Mouse (Mus musculus): ENCODE data around the gene Ltv1.

Ltv1 gene

DNA sequence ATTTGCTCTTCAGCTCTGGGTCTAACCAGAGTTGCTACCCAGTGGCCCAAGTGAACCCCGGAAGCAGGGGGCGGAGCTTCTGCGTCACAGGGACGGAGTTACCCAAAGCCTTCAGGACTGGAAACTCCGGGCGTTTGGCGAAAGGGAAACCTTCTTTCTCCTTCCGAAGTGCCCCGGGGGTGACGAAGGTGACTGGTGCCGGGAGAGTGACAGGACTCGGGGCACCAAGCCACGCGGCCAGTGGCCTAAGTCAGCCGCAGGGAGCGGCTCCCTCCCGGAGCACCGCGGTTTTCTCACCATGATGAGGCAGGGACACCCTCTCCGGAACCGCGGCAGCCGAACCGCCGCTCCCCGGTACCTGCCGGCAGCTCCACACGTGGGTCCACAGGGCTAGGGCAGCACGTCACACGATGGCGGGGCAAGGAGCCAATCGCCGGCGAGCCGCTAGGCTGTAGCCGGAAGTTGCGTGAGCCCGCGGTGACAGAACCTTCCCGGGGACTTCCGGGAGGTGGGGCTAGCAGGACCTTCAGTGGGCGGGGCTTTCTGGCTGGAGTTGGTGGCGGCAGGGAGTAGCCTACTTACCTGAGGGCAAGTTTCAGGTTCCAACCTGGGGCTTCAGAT is at the start of gene Ltv1:
Gene Ltv1, minus strand, starts transcription at position 438 of the 621 bp plus-strand sequence.
- peak; percentile 80 to 95 for DNase-seq (ENCODE audit: low spot score in 2 of 2)

GRCm38 (mm10) chr10:13240431-13240830 is 47.5 kb upstream of the Ltv1 start:
- DNase-seq (ENCODE audit: low spot score in 2 of 2), result no peak

- no peak for DNase-seq (ENCODE audit: low spot score in 2 of 2)
These were observed 45.2 kb upstream of the Ltv1 start for GRCm38 (mm10) chr10:13238188-13238587.

- DNase-seq (ENCODE audit: low spot score in 2 of 2), result no peak
These were observed 43.9 kb upstream of the Ltv1 start for GRCm38 (mm10) chr10:13236866-13237265.

DNA sequence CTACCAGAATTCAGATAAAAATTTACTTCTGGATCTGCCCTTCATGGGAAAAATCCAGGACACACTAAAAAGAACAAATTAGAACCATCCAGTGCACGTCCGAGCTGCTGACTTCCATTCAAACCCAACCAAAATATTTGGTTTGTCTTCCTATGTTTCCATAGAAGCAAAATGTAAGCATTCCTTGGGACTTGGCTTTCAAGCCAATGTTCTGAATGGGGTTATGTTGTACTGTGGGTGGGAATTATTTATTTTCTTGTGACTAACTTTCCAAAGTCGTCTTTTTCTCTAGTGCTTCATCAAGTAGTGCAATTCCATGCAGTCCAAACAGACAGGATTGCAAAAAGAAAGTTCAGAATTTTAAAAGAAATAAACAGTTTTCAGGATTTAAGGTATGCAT is 41.5 kb upstream of the Ltv1 start:
- DNase-seq (ENCODE audit: low spot score in 2 of 2), result no peak

GRCm38 (mm10) chr10:13233941-13234340 is 41.0 kb upstream of the Ltv1 start:
- no peak for DNase-seq (ENCODE audit: low spot score in 2 of 2)

DNA sequence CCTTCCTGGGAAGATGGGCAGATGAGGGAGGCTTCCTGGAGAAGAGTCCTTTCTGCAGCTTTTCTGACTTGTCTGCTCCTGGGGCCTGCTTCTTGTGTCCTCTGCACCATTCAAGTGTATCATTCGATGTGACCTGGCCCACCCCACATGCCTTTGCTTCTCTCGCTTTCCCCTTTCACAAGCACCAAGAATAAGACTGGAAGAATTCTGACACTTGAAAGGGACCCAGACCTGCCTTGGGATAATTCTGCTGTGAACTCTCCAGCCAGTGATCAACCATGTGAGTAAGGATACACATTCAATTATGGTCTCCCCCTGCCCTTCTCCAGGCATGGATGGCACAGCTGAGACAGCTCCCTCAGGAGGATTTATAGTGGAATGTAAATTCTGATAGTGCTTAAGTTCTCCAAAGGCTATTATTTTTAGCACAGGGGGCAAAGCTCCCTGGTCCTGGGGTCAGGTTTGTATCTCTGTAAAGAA is 40.2 kb upstream of the Ltv1 start:
- no peak for DNase-seq (ENCODE audit: low spot score in 2 of 2)

DNA sequence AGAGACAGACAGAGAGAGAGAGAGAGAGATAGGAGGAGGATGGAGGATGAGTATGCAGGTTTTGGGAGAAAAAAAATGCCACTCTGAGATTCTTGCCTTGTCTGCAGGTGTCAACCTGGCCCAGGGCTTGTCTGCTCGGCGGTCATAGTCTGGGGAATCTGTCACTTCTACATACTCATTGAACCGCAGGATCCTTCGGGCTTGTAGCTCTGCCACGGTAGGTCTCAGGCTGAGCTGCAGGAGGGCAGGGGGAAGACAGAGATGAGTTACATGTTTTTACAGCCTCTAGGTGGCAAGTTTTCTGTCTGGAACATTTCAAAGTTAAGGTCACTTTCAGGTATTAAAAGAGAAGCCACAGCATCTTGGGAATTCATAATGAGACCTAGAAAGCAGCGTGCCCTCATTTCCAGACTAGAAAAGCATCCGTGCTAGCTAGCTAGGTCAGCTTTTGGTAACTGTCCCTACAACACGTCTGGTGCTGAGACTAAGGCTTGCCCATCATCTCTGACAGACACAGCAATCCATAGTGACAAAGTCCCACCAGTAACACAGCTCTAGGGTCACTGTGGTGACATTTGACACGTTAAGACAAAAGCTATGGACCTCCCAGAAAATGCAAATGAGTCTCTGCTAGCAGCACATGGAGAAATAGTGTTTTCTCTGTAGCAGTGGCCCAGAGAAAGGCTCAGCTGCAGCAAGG is 39.6 kb upstream of the Ltv1 start:
- DNase-seq (ENCODE audit: low spot score in 2 of 2), result no peak

DNA sequence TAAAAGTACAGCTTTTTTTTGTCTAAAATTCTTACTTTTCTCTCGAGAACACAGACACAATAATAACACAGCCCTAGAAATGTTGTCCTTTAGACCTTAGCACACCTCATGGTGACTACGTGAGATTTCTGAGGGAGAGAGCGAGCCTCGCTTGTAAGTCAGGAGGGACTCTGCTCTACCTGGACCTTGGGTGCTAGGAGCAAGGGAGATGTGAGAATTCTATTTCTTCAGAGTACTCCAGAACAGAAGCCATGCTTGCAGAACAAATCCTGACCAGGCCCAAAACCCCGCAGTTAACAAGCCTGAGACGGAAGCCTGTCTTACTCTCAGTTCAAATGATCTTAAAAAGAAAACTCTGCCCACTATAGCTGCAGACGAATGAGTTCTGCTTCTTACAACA is 37.7 kb upstream of the Ltv1 start:
- no peak for DNase-seq (ENCODE audit: low spot score in 2 of 2)

DNA sequence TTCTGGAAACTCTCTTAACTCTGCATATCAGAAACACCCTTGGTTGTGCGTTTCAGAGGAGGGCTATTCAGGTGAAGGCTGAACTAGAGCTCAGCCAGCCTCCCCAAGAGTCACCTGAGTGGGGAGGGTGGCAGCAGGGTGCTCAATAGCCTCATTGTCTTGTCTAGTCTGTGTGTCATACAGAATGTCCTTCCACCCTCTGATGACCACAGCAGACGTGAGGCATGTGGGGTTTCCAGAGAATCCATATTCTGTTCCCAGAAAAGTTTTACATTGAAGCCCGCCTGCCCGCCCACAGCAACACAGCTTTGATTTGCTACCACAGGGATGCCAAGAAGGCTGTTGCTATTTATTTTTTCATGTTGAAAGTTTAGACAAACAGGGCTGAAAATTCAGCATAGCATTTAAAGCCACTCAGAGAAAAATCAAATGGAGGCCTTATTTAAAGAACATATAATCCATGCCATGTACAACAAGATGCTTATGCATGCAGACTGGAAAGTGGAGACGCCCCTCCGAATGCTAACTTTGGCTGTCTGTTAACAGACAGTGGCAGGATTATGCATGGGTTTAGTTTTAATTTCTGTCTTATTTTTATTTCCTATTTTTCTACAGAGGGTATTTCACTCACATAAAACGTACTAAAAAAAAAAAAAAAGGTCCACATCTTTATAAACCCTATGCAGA is 32.6 kb upstream of the Ltv1 start:
- DNase-seq (ENCODE audit: low spot score in 2 of 2), result no peak

DNA sequence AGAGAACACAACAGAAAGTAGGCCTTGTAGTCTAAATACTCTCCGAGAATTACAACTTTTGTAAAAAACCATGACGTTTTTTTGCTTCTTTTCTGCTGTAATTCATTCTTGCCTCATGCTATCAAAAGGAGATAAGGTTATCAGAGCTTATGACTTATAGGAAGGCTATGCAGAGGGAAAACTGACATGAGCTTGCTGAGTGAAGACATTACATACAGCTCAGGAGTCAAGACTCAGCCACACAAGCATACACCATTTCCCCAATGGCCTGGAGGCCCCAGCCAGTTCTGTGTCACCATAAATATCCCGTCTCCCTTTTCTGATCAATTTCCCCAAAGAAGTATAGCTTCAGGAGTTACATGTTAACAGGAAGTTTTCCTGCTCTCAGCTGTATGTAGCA is 29.2 kb upstream of the Ltv1 start:
- DNase-seq (ENCODE audit: low spot score in 2 of 2), result no peak

DNA sequence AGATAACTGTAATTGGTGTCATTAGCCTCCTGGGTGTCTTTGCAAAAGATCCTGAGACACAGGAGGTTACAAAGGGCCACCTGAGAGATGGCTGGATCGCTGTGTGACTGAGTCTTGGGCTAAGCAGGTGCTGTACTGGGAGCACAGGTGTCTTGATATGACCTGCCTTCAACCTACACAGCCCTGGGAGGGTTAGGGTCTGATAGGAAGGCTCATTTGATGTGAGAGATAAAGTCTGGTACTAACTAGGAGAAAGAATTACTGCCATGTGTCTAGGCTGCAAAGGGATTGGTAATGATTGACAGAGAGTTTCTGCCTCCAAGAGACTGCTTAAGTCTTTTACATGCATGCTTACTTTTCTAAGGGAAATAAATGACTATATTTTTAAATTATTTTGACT is 27.1 kb upstream of the Ltv1 start:
- no peak for DNase-seq (ENCODE audit: low spot score in 2 of 2)

DNA sequence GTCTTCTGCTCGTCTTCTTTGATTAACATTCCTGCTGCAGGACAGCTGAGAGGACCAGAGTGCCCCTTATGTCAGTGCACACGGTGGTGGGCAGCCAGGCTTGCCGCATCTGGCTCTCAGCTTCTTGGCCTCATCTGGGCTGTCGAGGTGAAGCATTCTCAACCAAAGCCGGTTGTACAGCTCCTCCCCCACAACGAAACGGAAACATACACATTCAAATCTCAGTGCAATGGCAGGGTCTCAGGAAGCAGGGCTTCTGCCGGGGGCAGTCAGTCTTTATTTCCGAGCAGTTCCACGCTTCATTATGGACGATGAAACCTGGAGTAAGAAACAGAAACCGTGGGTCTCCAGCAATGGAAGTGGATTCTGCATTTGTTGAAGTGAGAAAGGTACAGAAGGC is 21.0 kb upstream of the Ltv1 start:
- DNase-seq (ENCODE audit: low spot score in 2 of 2), result no peak

- DNase-seq (ENCODE audit: low spot score in 2 of 2), result no peak
These were observed 19.9 kb upstream of the Ltv1 start for GRCm38 (mm10) chr10:13212829-13213228.

- no peak for DNase-seq (ENCODE audit: low spot score in 2 of 2)
These were observed 19.4 kb upstream of the Ltv1 start for GRCm38 (mm10) chr10:13212326-13212725.

DNA sequence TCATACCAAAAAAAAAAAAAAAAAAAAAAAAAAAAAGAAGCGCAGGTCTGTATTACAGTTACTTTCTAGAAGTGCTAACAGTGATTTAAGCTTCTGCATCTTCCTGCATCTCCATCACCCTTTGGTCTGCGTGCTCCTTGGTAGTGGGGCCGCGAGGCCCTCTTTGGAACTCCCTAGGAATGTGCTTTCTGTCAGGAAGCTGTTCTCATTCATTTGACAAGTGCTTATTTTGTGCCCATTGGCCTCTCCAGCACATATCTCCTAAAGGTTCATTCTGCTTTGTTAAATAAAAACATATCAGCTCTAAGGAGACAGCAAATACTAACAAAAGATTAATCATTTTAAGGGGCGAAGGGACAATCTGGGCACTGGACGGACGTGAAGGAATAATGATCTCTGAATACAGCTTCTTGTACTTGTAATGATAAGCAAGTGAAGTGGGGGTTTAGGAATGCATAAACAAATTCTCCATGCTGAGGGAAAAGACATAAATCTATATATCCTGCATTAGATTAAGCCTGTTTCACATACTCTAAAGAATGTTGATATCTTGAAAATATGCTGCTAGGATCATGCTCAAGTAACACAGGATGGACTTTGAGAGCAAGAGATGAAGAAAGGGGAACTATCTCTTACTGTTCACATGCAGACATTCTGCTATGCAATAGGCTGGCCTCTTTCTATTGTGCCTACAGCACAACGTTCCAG is 17.1 kb upstream of the Ltv1 start:
- DNase-seq (ENCODE audit: low spot score in 2 of 2), result no peak

- DNase-seq (ENCODE audit: low spot score in 2 of 2), result no peak
These were observed 16.5 kb upstream of the Ltv1 start for GRCm38 (mm10) chr10:13209506-13209905.

DNA sequence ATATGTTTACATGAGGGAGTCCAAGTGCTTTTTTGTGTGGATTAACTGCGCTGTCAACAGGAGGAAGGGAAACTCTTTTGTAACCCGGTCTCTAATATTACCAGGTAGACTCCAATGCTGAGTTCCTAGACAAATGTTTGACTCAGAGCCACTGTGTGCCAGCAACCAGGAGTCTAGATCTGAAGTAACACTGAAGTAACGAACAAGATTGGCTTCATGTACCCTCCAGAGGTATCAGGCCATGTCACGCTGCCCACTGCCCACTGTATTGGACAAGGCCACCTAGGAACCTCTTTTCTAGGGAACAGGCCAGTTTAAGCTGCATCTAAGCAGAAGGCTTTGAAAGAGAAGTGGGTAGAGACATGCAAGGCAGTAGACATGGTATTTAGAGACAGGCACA is 16.1 kb upstream of the Ltv1 start:
- DNase-seq (ENCODE audit: low spot score in 2 of 2), result no peak

GRCm38 (mm10) chr10:13201741-13202293 is 8.8 kb upstream of the Ltv1 start:
- DNase-seq (ENCODE audit: low spot score in 2 of 2), result no peak

- no peak for DNase-seq (ENCODE audit: low spot score in 2 of 2)
These were observed 7.9 kb upstream of the Ltv1 start for GRCm38 (mm10) chr10:13200862-13201261.

GRCm38 (mm10) chr10:13199234-13199633 is 6.3 kb upstream of the Ltv1 start:
- no peak for DNase-seq (ENCODE audit: low spot score in 2 of 2)

- no peak for DNase-seq (ENCODE audit: low spot score in 2 of 2)
These were observed 4.0 kb upstream of the Ltv1 start for GRCm38 (mm10) chr10:13196872-13197507.
